8 mouse cellular contexts compared by ENCODE assay signal in the genomic region with DNA sequence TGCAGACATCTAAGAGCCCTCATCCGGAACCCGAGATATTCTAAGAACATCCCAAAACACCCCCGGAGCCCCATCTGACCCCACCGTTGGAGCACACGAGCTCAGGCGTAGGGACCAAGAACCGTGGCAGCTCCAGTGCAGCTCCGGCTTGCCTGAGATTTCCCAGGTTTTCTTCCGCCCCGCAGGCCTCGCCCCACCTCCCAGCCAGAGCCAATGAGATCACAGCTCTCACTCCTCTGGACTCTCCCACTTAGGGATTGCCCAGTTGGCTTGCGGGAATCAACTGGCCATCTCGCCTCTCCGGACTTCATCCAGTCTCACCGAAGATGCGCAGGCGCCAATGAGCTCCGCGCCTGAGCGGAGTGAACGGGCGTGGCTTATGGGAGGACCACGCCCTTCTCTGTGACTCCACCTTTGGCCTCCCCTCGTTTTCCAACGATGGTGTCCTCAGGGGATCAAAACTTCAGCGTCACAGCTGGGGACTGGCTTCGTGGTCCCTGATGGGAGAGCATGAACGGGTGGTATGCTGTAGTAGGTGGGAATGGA. TPM values are rescaled to one million over a fixed set of nuclear protein-coding genes. Genes with fewer than 3 reads are reported as not detected.
A peak's percentile ranks its signal among the peaks of the same experiment; 100 is the strongest.
DNase-seq lines count a peak whose midpoint lies in the region; ATAC-seq and TF ChIP-seq lines count a peak whose summit lies in the region.

Ccdc159 (plus strand) TSS at position 264 of the 546 bp plus-strand sequence.
Tmem205 (minus strand) TSS at position 349 of the 546 bp plus-strand sequence.

- no peaks in the 10 kb centered on the region for H3K9me3 ChIP-seq in hindbrain, embryonic 16.5 days (ENCODE audit: control insufficient read depth, low read length)

- no peak for TF ChIP-seq CTCF in cortical plate, adult 2 months (IDR thresholded peaks at IDR 0.05; ENCODE audit: extremely low read depth, insufficient read depth, low read length)
- no peak for TF ChIP-seq CTCF in gastrocnemius, adult 2 months (IDR thresholded peaks at IDR 0.05)

- intact Hi-C loops in gastrocnemius, adult 2 months (cut with DNase I): loop anchor here (1.0 kb wide), 1 partner anchor 30 kb away; no protein-coding TSS in a partner anchor

- H3K4me1 ChIP-seq in cortical plate, adult 2 months (ENCODE audit: control insufficient read depth, insufficient read depth, low read length): no peaks in the 10 kb centered on the region; the same call in 1 of the 2 replicates
- peaks cover 9% of the 10 kb centered on the region for H3K4me1 ChIP-seq in hindbrain, embryonic 16.5 days (ENCODE audit: control insufficient read depth, insufficient read depth, low read depth, low read length)

- peak within 1 kb of the TSS; percentile 70 for H3K4me2 ChIP-seq in hindbrain, embryonic 16.5 days (ENCODE audit: low read length)

- under 1% methylated on average over 28 of the region's 28 CpGs for WGBS in hindbrain, embryonic 16.5 days

- H3K9ac ChIP-seq in hindbrain, embryonic 16.5 days (ENCODE audit: low read depth, low read length): peak within 1 kb of the TSS; percentile 78

- DNase-seq in adrenal gland, adult 18-20 months (ENCODE audit: low spot score in 2 of 2): peak; percentile 79 to 84
- DNase-seq in gastrocnemius, adult 2 months: peak; percentile 94
- DNase-seq in left cerebral cortex, adult 11 months (ENCODE audit: low spot score): peak; percentile 92
- DNase-seq in lung, postnatal 36 days: peak; percentile 96
- DNase-seq in retina, postnatal 7 days (ENCODE audit: low read depth, low spot score): peak; percentile 97
- peak; percentile 96 for DNase-seq in yolk sac, embryonic 10.5 days (ENCODE audit: low spot score)

- H3K36me3 ChIP-seq in hindbrain, embryonic 16.5 days (ENCODE audit: control insufficient read depth, insufficient read depth, low read length): no peaks in the 10 kb centered on the region

- H3K27me3 ChIP-seq in hindbrain, embryonic 16.5 days (replicated peaks; ENCODE audit: control insufficient read depth, insufficient read depth, low read length): no peaks in the 10 kb centered on the region

- H3K27ac ChIP-seq in cortical plate, adult 2 months (ENCODE audit: insufficient read depth, low read length): no peak within 1 kb of the TSS
- H3K27ac ChIP-seq in gastrocnemius, adult 2 months: peak within 1 kb of the TSS; percentile 83
- H3K27ac ChIP-seq in hindbrain, embryonic 16.5 days (ENCODE audit: low read depth, low read length): peak within 1 kb of the TSS; percentile 60

- TF ChIP-seq POLR2A in cortical plate, adult 2 months (IDR thresholded peaks at IDR 0.05; ENCODE audit: extremely low read depth, insufficient read depth, low read length): peak; percentile 94

- ATAC-seq in hindbrain, embryonic 16.5 days: peak; percentile 98

- H3K4me3 ChIP-seq in cortical plate, adult 2 months (ENCODE audit: insufficient read depth, low read length): peak within 1 kb of the TSS; percentile 31
- peak within 1 kb of the TSS; percentile 74 for H3K4me3 ChIP-seq in gastrocnemius, adult 2 months
- peak within 1 kb of the TSS; percentile 58 for H3K4me3 ChIP-seq in hindbrain, embryonic 16.5 days (ENCODE audit: low read length)

RNA-seq across cellular contexts. Expression of gene Ccdc159, which starts in this region (rescaled TPM):
- total RNA-seq in adrenal gland, adult 18-20 months (2021): 10 to 100 TPM; 10.7 to 11.2 TPM
- polyA plus RNA-seq in cortical plate, adult 2 months (2012; rRNA removed): 24.4 and 27.3 TPM in 2 replicates
- total RNA-seq in gastrocnemius, adult 2 months (2021): 1 to 10 TPM in 1 of 2 experiments, under 1 TPM in 1; 0.66 to 1.1 TPM
- 9.7 and 9.8 TPM in 2 replicates for polyA plus RNA-seq in hindbrain, embryonic 16.5 days (2015; fragmentation: Nextera tagmentation; extraction: Ambion mirVana)

RNA-seq across cellular contexts. Expression of gene Tmem205, which starts in this region (rescaled TPM):
- 100 to 1,000 TPM; 280 to 531 TPM for total RNA-seq in adrenal gland, adult 18-20 months (2021)
- 57.0 and 57.7 TPM in 2 replicates for polyA plus RNA-seq in cortical plate, adult 2 months (2012; rRNA removed)
- total RNA-seq in gastrocnemius, adult 2 months (2021): 10 to 100 TPM; 11.6 to 11.8 TPM
- 56.5 and 61.0 TPM in 2 replicates for polyA plus RNA-seq in hindbrain, embryonic 16.5 days (2015; fragmentation: Nextera tagmentation; extraction: Ambion mirVana)

Comparison
In these comparisons a context has a peak if more than half of its experiments do, and no peak if none do; other contexts are left out.
1. RNA of gene Ccdc159 (total RNA-seq): 10.7 to 11.2 TPM in adrenal gland, adult 18-20 months; 0.66 to 1.1 TPM in gastrocnemius, adult 2 months; every median in the first group is over 4 times any median in the second.
2. RNA of gene Tmem205 (total RNA-seq): 280 to 531 TPM in adrenal gland, adult 18-20 months; 11.6 to 11.8 TPM in gastrocnemius, adult 2 months; every median in the first group is over 10 times any median in the second.
3. Peak in every context shown above with its lines, with median percentiles within 50 percentile points of each other: DNase-seq and H3K4me3 ChIP-seq.